Mouse (Mus musculus): ENCODE data around the gene Camkk2. TPM values are rescaled to one million over a fixed set of nuclear protein-coding genes. Genes with fewer than 3 reads are reported as not detected.
A peak's percentile ranks its signal among the peaks of the same experiment; 100 is the strongest.

Camkk2 gene
- polyA plus RNA-seq, 1 experiment from 2014 or later = 40.9 TPM

- Histone ChIP-seq H3K36me3 (ENCODE audit: control insufficient read depth, insufficient read depth, low read length) (no peaks in the 10 kb centered on the region; the same call in 1 of the 2 replicates), H3K27me3 (ENCODE audit: control insufficient read depth, insufficient read depth, low read length) (no peaks in the 10 kb centered on the region), H3K9ac (ENCODE audit: low read depth, low read length) (no peak overlapping the region), H3K9me3 (ENCODE audit: control insufficient read depth, low read length) (no peaks in the 10 kb centered on the region), H3K4me1 (ENCODE audit: control insufficient read depth, insufficient read depth, low read length) (peaks cover 20% of the 10 kb centered on the region), H3K4me2 (replicated peaks; ENCODE audit: low read depth, low read length) (peak overlapping the region; percentile 15; the same call in 1 of the 2 replicates), H3K27ac (ENCODE audit: low read depth, low read length) (no peak overlapping the region), H3K4me3 (ENCODE audit: low read length) (no peak overlapping the region)
- peak; percentile 26; the same call in 1 of the 2 replicates for ATAC-seq (ENCODE audit: low FRiP score, low TSS enrichment)
- 35% methylated on average over 17 of the region's 17 CpGs for WGBS
Observed at GRCm38 (mm10) chr5:122733881-122734280, 45.3 kb downstream of the Camkk2 start.

- Histone ChIP-seq H3K27me3 (ENCODE audit: control insufficient read depth, insufficient read depth, low read length) (no peaks in the 10 kb centered on the region), H3K9me3 (ENCODE audit: control insufficient read depth, low read length) (no peaks in the 10 kb centered on the region), H3K4me3 (ENCODE audit: low read length) (no peak overlapping the region), H3K4me2 (replicated peaks; ENCODE audit: low read depth, low read length) (no peak overlapping the region; the same call in 1 of the 2 replicates), H3K9ac (ENCODE audit: low read depth, low read length) (no peak overlapping the region), H3K27ac (ENCODE audit: low read depth, low read length) (peak overlapping the region; percentile 48; the same call in 1 of the 2 replicates), H3K36me3 (ENCODE audit: control insufficient read depth, insufficient read depth, low read length) (no peaks in the 10 kb centered on the region; the same call in 1 of the 2 replicates), H3K4me1 (ENCODE audit: control insufficient read depth, insufficient read depth, low read length) (peaks cover 20% of the 10 kb centered on the region)
- WGBS = 22% methylated on average over 15 of the region's 15 CpGs
- peak; percentile 51; the same call in 1 of the 2 replicates for ATAC-seq (ENCODE audit: low FRiP score, low TSS enrichment)
Observed at GRCm38 (mm10) chr5:122731991-122732673, 47.1 kb downstream of the Camkk2 start.

DNA sequence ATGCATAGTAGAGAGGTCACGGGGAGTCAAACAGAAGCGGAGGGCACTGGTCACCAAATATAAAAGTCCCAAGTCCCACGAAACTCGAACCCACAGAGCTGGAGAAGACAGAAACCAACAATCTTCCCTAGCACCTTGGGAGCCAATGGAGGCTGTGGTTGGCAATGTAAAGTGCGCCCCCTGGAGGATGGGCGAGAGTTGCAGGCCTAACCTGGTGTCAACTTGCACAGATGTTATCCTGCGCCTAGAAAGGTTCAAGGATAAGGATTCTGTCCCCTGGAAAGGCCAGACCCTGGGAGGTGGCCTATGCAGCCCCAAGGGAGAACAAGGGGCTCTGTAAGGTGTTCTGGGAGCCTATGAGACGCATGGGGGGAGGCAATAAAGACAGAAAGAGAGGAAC is 47.9 kb downstream of the Camkk2 start:
- Histone ChIP-seq H3K36me3 (ENCODE audit: control insufficient read depth, insufficient read depth, low read length) (no peaks in the 10 kb centered on the region; the same call in 1 of the 2 replicates), H3K4me3 (ENCODE audit: low read length) (no peak overlapping the region), H3K27ac (ENCODE audit: low read depth, low read length) (0 out of 2 replicates have a peak overlapping the region, but pooled peaks have one; percentile 37), H3K9me3 (ENCODE audit: control insufficient read depth, low read length) (no peaks in the 10 kb centered on the region), H3K4me1 (ENCODE audit: control insufficient read depth, insufficient read depth, low read length) (peaks cover 20% of the 10 kb centered on the region), H3K9ac (ENCODE audit: low read depth, low read length) (no peak overlapping the region), H3K4me2 (replicated peaks; ENCODE audit: low read depth, low read length) (no peak overlapping the region), H3K27me3 (ENCODE audit: control insufficient read depth, insufficient read depth, low read length) (no peaks in the 10 kb centered on the region)
- 68% methylated on average over 8 of the region's 8 CpGs for WGBS
- no peak for ATAC-seq (ENCODE audit: low FRiP score, low TSS enrichment)

DNA sequence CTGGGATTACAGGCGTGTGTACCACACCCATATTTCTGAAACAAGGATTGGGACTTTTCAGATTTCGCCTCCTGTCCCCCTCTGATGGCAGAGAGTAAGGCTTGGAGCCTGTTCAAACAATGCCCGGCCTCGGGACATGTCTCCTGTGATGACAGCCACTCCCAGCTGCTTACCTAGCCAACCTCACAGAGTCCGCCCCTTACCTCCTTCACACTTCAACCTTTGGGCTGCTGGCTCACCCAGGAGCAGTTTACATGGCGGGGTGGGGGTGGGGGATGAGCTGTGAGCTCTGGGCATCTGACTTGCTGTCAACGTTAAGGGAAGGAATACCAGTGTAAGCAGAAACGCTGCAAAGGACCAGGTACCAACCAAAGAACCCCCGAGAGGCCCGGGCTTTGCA is 48.4 kb downstream of the Camkk2 start:
- WGBS = 86% methylated on average over 10 of the region's 10 CpGs

DNA sequence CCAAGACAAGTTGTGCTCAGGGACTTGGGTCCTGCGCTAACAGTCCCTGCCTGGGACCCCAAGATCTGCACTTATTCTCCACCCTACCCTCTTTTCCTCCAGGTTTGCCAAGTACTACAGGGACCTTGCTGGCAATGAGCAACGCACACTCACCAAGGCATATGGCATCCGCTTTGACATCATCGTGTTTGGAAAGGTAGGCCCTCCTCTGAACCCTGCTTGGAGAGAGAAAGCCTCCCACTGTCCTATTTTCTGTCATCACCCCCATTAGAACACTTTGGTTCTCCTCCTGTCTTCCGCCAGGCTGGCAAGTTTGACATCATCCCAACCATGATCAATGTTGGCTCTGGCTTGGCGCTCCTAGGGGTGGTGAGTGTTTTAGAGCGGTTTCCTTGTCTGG is 52.1 kb downstream of the Camkk2 start:
- ATAC-seq (ENCODE audit: low FRiP score, low TSS enrichment) = no peak
- Histone ChIP-seq H3K4me1 (ENCODE audit: control insufficient read depth, insufficient read depth, low read length) (peaks cover 6% of the 10 kb centered on the region; the same call in 1 of the 2 replicates), H3K27me3 (ENCODE audit: control insufficient read depth, insufficient read depth, low read length) (no peaks in the 10 kb centered on the region), H3K4me2 (replicated peaks; ENCODE audit: low read depth, low read length) (no peak overlapping the region), H3K9ac (ENCODE audit: low read depth, low read length) (no peak overlapping the region), H3K27ac (ENCODE audit: low read depth, low read length) (no peak overlapping the region), H3K36me3 (ENCODE audit: control insufficient read depth, insufficient read depth, low read length) (no peaks in the 10 kb centered on the region; the same call in 1 of the 2 replicates), H3K9me3 (ENCODE audit: control insufficient read depth, low read length) (no peaks in the 10 kb centered on the region), H3K4me3 (ENCODE audit: low read length) (no peak overlapping the region)
- WGBS = 93% methylated on average over 7 of the region's 7 CpGs

More for the DNA sequence above, 48.4 kb downstream of the Camkk2 start:
- Histone ChIP-seq H3K4me3 (ENCODE audit: low read length) (no peak overlapping the region), H3K4me1 (ENCODE audit: control insufficient read depth, insufficient read depth, low read length) (peaks cover 20% of the 10 kb centered on the region), H3K4me2 (replicated peaks; ENCODE audit: low read depth, low read length) (no peak overlapping the region), H3K27me3 (ENCODE audit: control insufficient read depth, insufficient read depth, low read length) (no peaks in the 10 kb centered on the region), H3K36me3 (ENCODE audit: control insufficient read depth, insufficient read depth, low read length) (no peaks in the 10 kb centered on the region; the same call in 1 of the 2 replicates), H3K27ac (ENCODE audit: low read depth, low read length) (no peak overlapping the region), H3K9me3 (ENCODE audit: control insufficient read depth, low read length) (no peaks in the 10 kb centered on the region), H3K9ac (ENCODE audit: low read depth, low read length) (no peak overlapping the region)
- no peak for ATAC-seq (ENCODE audit: low FRiP score, low TSS enrichment)

DNA sequence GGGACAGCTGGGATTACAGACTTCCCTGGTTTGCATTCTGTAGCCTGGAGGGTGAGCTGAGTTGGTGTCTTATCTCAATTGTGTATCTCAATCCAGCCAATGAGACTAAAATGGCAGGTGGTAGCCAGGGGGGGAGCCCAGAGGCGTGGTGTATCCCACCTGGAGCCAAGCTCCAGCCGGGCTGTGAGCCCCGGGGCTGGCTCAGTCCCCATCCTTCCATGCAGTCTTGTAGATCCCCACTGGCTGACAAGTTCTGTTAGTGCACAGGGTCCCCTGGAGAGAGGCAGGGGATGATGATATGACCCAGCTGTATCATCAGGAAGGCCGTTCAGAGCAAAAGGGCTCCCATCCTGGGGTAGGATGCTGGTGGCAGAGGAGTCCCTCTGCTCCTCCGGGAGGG is 52.6 kb downstream of the Camkk2 start:
- peak; percentile 41 for ATAC-seq (ENCODE audit: low FRiP score, low TSS enrichment)

DNA sequence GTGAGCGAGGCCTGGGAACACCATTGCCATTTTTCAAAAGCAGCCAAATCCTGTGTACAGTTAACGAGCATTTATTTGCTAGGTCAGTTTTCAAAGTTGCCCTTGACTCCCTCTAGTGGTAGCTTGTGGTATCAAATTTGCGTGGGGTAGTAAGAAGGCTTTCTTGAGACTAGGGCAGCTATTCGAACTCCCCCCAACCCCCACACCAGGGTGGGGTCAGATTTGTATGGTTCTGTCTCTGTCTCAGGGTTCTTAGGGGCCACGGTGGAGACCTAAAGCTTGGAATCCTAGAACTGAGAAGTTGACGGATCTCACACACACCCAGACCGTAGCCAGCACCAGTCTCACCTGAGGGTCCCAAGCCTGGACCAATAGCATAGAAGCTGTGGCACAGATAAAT is 53.1 kb downstream of the Camkk2 start:
- Histone ChIP-seq H3K4me2 (replicated peaks; ENCODE audit: low read depth, low read length) (no peak overlapping the region), H3K36me3 (ENCODE audit: control insufficient read depth, insufficient read depth, low read length) (no peaks in the 10 kb centered on the region; the same call in 1 of the 2 replicates), H3K4me3 (ENCODE audit: low read length) (no peak overlapping the region), H3K27ac (ENCODE audit: low read depth, low read length) (no peak overlapping the region), H3K27me3 (ENCODE audit: control insufficient read depth, insufficient read depth, low read length) (no peaks in the 10 kb centered on the region), H3K9ac (ENCODE audit: low read depth, low read length) (0 out of 2 replicates have a peak overlapping the region, but pooled peaks have one; percentile 23), H3K4me1 (ENCODE audit: control insufficient read depth, insufficient read depth, low read length) (no peaks in the 10 kb centered on the region), H3K9me3 (ENCODE audit: control insufficient read depth, low read length) (no peaks in the 10 kb centered on the region)
- 16% methylated on average over 7 of the region's 7 CpGs for whole genome bisulfite sequencing
- ATAC-seq (ENCODE audit: low FRiP score, low TSS enrichment) = peak; percentile 70

More for the DNA sequence above, 52.6 kb downstream of the Camkk2 start:
- Histone ChIP-seq H3K9me3 (ENCODE audit: control insufficient read depth, low read length) (no peaks in the 10 kb centered on the region), H3K4me2 (replicated peaks; ENCODE audit: low read depth, low read length) (no peak overlapping the region), H3K27me3 (ENCODE audit: control insufficient read depth, insufficient read depth, low read length) (no peaks in the 10 kb centered on the region), H3K27ac (ENCODE audit: low read depth, low read length) (no peak overlapping the region), H3K9ac (ENCODE audit: low read depth, low read length) (no peak overlapping the region), H3K36me3 (ENCODE audit: control insufficient read depth, insufficient read depth, low read length) (no peaks in the 10 kb centered on the region; the same call in 1 of the 2 replicates), H3K4me3 (ENCODE audit: low read length) (no peak overlapping the region), H3K4me1 (ENCODE audit: control insufficient read depth, insufficient read depth, low read length) (peaks cover 4% of the 10 kb centered on the region; the same call in 1 of the 2 replicates)
- WGBS = 79% methylated on average over 5 of the region's 5 CpGs

DNA sequence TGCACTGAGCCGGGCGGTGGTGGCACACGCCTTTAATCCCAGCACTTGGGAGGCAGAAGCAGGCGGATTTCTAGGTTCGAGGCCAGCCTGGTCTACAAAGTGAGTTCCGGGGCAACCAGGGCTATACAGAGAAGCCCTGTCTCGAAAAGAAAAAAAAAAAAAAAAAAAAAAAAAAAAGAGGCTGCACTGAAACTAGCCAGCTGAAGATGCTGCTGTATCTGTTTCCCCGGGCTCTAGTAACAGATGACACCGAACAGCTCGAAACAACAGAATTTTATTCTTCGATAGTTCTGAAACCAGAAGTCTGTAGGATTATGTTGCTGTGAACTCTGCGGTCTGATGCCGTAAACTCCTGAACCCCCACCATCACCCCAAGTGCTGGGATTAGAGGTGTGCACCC is 53.8 kb downstream of the Camkk2 start:
- H3K9ac ChIP-seq (ENCODE audit: low read depth, low read length) = no peak overlapping the region
- no peaks in the 10 kb centered on the region for H3K4me1 ChIP-seq (ENCODE audit: control insufficient read depth, insufficient read depth, low read length)
- no peaks in the 10 kb centered on the region for H3K27me3 ChIP-seq (ENCODE audit: control insufficient read depth, insufficient read depth, low read length)
- H3K4me3 ChIP-seq (ENCODE audit: low read length) = no peak overlapping the region
- no peak overlapping the region for H3K27ac ChIP-seq (ENCODE audit: low read depth, low read length)
- H3K9me3 ChIP-seq (ENCODE audit: control insufficient read depth, low read length) = no peaks in the 10 kb centered on the region
- 85% methylated on average over 13 of the region's 13 CpGs for WGBS
- ATAC-seq (ENCODE audit: low FRiP score, low TSS enrichment) = no peak
- no peaks in the 10 kb centered on the region for H3K36me3 ChIP-seq (ENCODE audit: control insufficient read depth, insufficient read depth, low read length)
- no peak overlapping the region for H3K4me2 ChIP-seq (replicated peaks; ENCODE audit: low read depth, low read length)

GRCm38 (mm10) chr5:122719168-122719567 is 60.0 kb downstream of the Camkk2 start:
- Histone ChIP-seq H3K4me2 (replicated peaks; ENCODE audit: low read depth, low read length) (no peak overlapping the region), H3K9me3 (ENCODE audit: control insufficient read depth, low read length) (no peaks in the 10 kb centered on the region), H3K4me1 (ENCODE audit: control insufficient read depth, insufficient read depth, low read length) (no peaks in the 10 kb centered on the region; the same call in 1 of the 2 replicates), H3K27me3 (ENCODE audit: control insufficient read depth, insufficient read depth, low read length) (no peaks in the 10 kb centered on the region), H3K27ac (ENCODE audit: low read depth, low read length) (no peak overlapping the region), H3K9ac (ENCODE audit: low read depth, low read length) (no peak overlapping the region), H3K4me3 (ENCODE audit: low read length) (no peak overlapping the region), H3K36me3 (ENCODE audit: control insufficient read depth, insufficient read depth, low read length) (no peaks in the 10 kb centered on the region)
- WGBS = 91% methylated on average over 8 of the region's 8 CpGs
- no peak for ATAC-seq (ENCODE audit: low FRiP score, low TSS enrichment)
